Mouse (Mus musculus): ENCODE results near the gene Slx1b. TPM values are rescaled to one million over a fixed set of nuclear protein-coding genes. Genes with fewer than 3 reads are reported as not detected.
"Not testable (repeated sequence)": the region's sequence is repeated elsewhere in the genome, so short reads cannot be mapped to it uniquely, and the experiment has no call there.

Slx1b gene
- polyA plus RNA-seq (2014; fragmentation: Nextera tagmentation; extraction: Ambion mirVana), result 10.2 and 10.3 TPM in 2 replicates

DNA sequence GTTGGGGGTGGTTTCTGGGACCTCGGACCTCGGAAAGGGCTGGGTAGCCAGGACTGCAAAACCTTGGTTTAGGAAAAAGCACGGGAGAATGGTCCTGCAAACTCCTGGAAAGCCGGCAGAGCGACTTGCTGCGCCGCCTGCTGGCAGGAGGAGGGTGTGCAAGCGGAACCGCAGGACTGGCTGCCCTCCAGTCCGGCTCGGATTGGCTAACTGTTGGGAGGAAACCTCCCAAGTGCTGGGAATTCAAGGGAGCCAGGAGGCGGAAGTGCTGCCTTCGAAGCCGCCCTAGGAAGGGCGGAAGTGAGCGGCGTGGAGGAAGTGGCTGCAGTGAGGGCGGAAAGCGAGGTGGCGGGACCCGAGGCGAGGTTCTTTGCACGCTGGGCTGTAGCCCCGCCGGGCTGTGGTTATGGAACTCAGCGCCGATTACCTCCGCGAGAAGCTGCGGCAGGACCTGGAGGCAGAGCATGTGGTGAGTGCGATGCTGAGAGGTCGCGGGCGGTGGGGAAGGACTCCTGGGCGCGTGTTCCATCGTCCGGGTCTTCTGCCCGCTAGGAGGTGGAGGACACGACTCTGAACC lies at the start of gene Slx1b:
TSS of gene Slx1b (minus strand) at position 154 of the 577 bp plus-strand sequence.
- no peaks in the 10 kb centered on the region for H3K9me3 ChIP-seq (ENCODE audit: control insufficient read depth, low read length)
- H3K4me1 ChIP-seq (ENCODE audit: control insufficient read depth, insufficient read depth, low read length), result peaks cover 12% of the 10 kb centered on the region
- H3K4me3 ChIP-seq (ENCODE audit: low read depth, low read length), result peak within 1 kb of the TSS; percentile 81
- peaks cover 4% of the 10 kb centered on the region; the same call in 1 of the 2 replicates for H3K36me3 ChIP-seq (ENCODE audit: control insufficient read depth, insufficient read depth, low read length)
- H3K27me3 ChIP-seq (ENCODE audit: control insufficient read depth, insufficient read depth, low read length), result no peaks in the 10 kb centered on the region
- H3K4me2 ChIP-seq, result peak within 1 kb of the TSS; percentile 71
- H3K27ac ChIP-seq (ENCODE audit: low read depth, low read length), result peak within 1 kb of the TSS; percentile 73
- DNase-seq (ENCODE audit: low spot score, missing footprints) (peak; percentile 99), ATAC-seq (ENCODE audit: low FRiP score) (peak; percentile 94)
- H3K9ac ChIP-seq (ENCODE audit: low read length), result peak within 1 kb of the TSS; percentile 67
- WGBS, result under 1% methylated on average over 40 of the region's 40 CpGs

DNA sequence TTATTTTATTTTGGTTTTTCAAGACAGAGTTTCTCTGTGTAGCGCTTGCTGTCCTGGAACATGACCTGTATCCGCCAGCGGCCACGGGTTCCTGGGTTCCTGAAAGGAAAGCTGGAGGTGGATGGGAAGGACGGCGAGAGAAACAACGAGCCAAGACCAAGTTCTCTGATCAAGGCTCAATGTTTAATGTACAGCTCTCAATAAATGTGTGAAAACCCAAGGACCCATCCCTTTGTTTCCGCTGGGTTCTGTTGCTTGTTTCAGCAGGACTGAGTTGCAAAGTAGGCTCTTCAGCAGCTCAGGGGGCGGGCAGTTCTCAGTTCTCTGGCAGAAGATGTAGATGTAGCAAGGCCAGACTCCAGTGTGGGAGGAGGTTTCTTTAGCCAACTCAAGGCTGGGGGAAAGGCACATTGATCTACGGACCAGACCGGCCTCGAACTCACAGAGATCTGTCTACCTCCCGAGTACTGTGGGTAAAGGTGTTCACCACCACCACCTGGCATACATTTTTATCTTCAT lies 46.4 kb upstream of the Slx1b start:
- H3K9me3 ChIP-seq (ENCODE audit: control insufficient read depth, low read length), result no peaks in the 10 kb centered on the region

DNA sequence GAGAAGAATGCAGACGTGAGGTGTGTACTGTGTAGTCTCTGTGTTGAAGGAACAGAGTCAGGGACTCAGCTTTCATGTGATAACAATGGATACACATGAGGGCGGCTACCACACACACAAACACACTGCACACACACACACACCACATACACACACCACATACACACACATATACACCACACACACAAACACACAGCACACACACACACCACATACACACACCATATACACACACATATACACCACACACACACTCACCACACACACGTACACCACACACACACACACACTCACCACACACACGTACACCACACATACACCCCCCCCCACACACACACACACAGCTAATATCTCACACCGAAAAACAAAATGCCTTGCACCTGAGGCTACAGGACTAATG lies 45.9 kb upstream of the Slx1b start:
- Histone ChIP-seq H3K4me1 (ENCODE audit: control insufficient read depth, insufficient read depth, low read length) (no peaks in the 10 kb centered on the region), H3K27ac (ENCODE audit: low read depth, low read length) (no peak overlapping the region), H3K27me3 (ENCODE audit: control insufficient read depth, insufficient read depth, low read length) (no peaks in the 10 kb centered on the region), H3K9ac (ENCODE audit: low read length) (no peak overlapping the region), H3K36me3 (ENCODE audit: control insufficient read depth, insufficient read depth, low read length) (no peaks in the 10 kb centered on the region), H3K9me3 (ENCODE audit: control insufficient read depth, low read length) (no peaks in the 10 kb centered on the region), H3K4me3 (ENCODE audit: low read depth, low read length) (no peak overlapping the region), H3K4me2 (no peak overlapping the region)
- WGBS, result 89% methylated on average over 5 of the region's 5 CpGs
- ATAC-seq (ENCODE audit: low FRiP score) (no peak), DNase-seq (ENCODE audit: low spot score, missing footprints) (no peak)

More for the DNA sequence above, 46.4 kb upstream of the Slx1b start:
- DNase-seq (ENCODE audit: low spot score, missing footprints) (no peak), ATAC-seq (ENCODE audit: low FRiP score) (no peak)
- H3K4me1 ChIP-seq (ENCODE audit: control insufficient read depth, insufficient read depth, low read length), result no peaks in the 10 kb centered on the region
- no peaks in the 10 kb centered on the region for H3K27me3 ChIP-seq (ENCODE audit: control insufficient read depth, insufficient read depth, low read length)
- H3K27ac ChIP-seq (ENCODE audit: low read depth, low read length), result no peak overlapping the region
- no peak overlapping the region for H3K9ac ChIP-seq (ENCODE audit: low read length)
- no peak overlapping the region for H3K4me3 ChIP-seq (ENCODE audit: low read depth, low read length)
- H3K4me2 ChIP-seq, result no peak overlapping the region
- 90% methylated on average over 13 of the region's 13 CpGs for WGBS
- no peaks in the 10 kb centered on the region for H3K36me3 ChIP-seq (ENCODE audit: control insufficient read depth, insufficient read depth, low read length)

DNA sequence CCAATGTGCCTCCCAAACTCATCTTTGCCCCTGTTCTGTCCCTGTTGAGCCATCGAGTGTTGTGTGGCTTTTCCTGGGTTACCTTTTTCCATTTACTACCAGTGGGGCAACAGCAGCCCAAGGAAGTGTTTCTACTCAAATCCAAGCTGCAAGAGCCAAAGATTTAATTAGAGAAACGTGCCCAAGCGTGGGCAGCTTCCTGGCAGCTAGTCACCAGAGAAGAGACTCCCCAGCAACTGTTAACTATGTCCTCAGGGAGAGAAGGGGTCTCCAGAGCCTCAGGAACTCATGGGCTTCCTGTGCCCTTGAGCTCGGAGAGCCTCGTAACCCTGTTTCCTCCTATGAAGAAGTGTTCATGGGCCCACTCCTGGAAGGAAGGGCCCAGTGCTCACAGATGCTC lies 45.4 kb upstream of the Slx1b start:
- Histone ChIP-seq H3K4me3 (ENCODE audit: low read depth, low read length) (no peak overlapping the region), H3K9me3 (ENCODE audit: control insufficient read depth, low read length) (no peaks in the 10 kb centered on the region), H3K4me2 (no peak overlapping the region), H3K36me3 (ENCODE audit: control insufficient read depth, insufficient read depth, low read length) (no peaks in the 10 kb centered on the region), H3K27ac (ENCODE audit: low read depth, low read length) (no peak overlapping the region), H3K9ac (ENCODE audit: low read length) (no peak overlapping the region), H3K27me3 (ENCODE audit: control insufficient read depth, insufficient read depth, low read length) (no peaks in the 10 kb centered on the region), H3K4me1 (ENCODE audit: control insufficient read depth, insufficient read depth, low read length) (no peaks in the 10 kb centered on the region)
- ATAC-seq (ENCODE audit: low FRiP score) (no peak), DNase-seq (ENCODE audit: low spot score, missing footprints) (no peak)
- 85% methylated on average over 5 of the region's 5 CpGs for WGBS

DNA sequence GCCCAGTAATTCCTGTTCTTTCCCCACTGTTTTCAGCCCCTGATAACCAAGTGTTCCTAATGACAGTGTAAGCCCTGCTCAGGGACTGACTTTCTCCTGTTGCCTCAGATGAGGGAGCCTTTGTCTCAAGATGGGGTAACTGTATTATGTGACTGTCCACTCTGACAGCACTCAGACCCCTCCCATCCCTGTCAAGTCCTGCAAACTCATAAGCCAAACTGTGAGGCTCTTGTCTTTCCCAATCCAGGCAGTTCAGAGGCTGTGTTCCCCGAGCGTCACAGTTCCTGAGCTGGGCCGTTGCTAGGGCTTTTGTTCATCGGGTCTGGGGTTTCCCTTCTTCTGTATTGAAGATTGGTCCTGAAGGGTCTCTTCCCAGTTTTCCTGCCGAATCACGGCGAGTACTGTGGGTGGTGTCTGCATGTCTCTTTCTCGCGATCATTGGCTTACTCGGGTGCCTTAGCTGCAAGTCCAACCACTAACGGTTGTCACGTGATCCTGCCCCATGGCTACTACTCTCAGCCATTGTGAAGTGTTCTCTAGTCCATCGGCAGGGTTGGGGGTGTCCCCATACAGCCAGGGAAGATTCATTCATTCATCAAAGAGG lies 44.6 kb upstream of the Slx1b start:
- Histone ChIP-seq H3K4me3 (ENCODE audit: low read depth, low read length) (no peak overlapping the region), H3K4me1 (ENCODE audit: control insufficient read depth, insufficient read depth, low read length) (no peaks in the 10 kb centered on the region), H3K9ac (ENCODE audit: low read length) (no peak overlapping the region), H3K36me3 (ENCODE audit: control insufficient read depth, insufficient read depth, low read length) (no peaks in the 10 kb centered on the region), H3K4me2 (no peak overlapping the region), H3K27me3 (ENCODE audit: control insufficient read depth, insufficient read depth, low read length) (no peaks in the 10 kb centered on the region), H3K9me3 (ENCODE audit: control insufficient read depth, low read length) (no peaks in the 10 kb centered on the region), H3K27ac (ENCODE audit: low read depth, low read length) (no peak overlapping the region)
- ATAC-seq (ENCODE audit: low FRiP score) (no peak), DNase-seq (ENCODE audit: low spot score, missing footprints) (no peak)
- WGBS, result 79% methylated on average over 13 of the region's 13 CpGs

DNA sequence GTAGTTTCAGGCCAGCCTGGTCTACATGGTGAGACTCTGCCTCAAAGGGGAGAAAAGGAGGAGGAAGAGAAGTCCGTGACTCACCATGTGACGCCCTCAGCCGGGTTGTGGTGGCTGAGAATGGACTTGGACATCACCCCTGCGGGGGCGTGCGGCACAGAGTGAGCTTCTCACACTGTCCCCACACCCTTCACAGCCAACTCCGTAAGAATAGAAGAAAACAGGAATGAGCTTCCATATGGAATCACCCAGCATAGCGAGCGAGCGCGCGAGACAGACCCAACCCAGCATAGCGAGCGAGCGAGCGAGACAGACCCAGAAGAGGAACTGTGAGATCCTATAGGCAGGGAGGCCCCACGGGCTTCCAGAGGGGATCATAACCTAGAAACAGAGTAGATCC lies 44.0 kb upstream of the Slx1b start:
- no peaks in the 10 kb centered on the region for H3K4me1 ChIP-seq (ENCODE audit: control insufficient read depth, insufficient read depth, low read length)
- DNase-seq (ENCODE audit: low spot score, missing footprints), result no peak
- no peaks in the 10 kb centered on the region for H3K27me3 ChIP-seq (ENCODE audit: control insufficient read depth, insufficient read depth, low read length)
- no peak overlapping the region for H3K4me3 ChIP-seq (ENCODE audit: low read depth, low read length)
- no peak overlapping the region for H3K4me2 ChIP-seq
- ATAC-seq (ENCODE audit: low FRiP score), result no peak
- H3K36me3 ChIP-seq (ENCODE audit: control insufficient read depth, insufficient read depth, low read length), result no peaks in the 10 kb centered on the region
- H3K9me3 ChIP-seq (ENCODE audit: control insufficient read depth, low read length), result no peaks in the 10 kb centered on the region
- H3K9ac ChIP-seq (ENCODE audit: low read length), result no peak overlapping the region
- 85% methylated on average over 17 of the region's 17 CpGs for WGBS
- no peak overlapping the region for H3K27ac ChIP-seq (ENCODE audit: low read depth, low read length)

DNA sequence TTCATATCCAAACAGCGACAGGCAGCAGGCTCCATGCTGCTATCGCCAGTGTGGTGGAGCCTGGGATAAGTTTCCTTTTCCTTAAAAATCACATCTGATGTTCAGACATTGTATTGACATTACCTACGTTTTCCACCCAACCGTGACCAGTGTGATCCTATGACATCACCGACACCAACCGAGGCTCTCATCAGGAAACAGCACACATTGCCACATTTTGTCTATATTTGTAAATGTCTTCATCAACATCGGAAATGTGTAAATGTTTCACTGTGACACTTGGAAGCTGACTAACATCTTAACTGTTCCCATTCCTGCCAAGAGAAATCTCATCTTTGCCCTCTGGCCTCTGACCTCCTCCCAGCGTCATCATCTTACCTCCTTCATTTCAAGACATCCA lies 40.5 kb upstream of the Slx1b start:
- no peak for DNase-seq (ENCODE audit: low spot score, missing footprints)
- ATAC-seq (ENCODE audit: low FRiP score), result no peak
- Histone ChIP-seq H3K4me1 (ENCODE audit: control insufficient read depth, insufficient read depth, low read length) (no peaks in the 10 kb centered on the region), H3K36me3 (ENCODE audit: control insufficient read depth, insufficient read depth, low read length) (no peaks in the 10 kb centered on the region), H3K27me3 (ENCODE audit: control insufficient read depth, insufficient read depth, low read length) (no peaks in the 10 kb centered on the region), H3K4me3 (ENCODE audit: low read depth, low read length) (no peak overlapping the region), H3K4me2 (no peak overlapping the region), H3K27ac (ENCODE audit: low read depth, low read length) (no peak overlapping the region), H3K9ac (ENCODE audit: low read length) (no peak overlapping the region), H3K9me3 (ENCODE audit: control insufficient read depth, low read length) (no peaks in the 10 kb centered on the region)
- WGBS, result 82% methylated on average over 8 of the region's 8 CpGs

DNA sequence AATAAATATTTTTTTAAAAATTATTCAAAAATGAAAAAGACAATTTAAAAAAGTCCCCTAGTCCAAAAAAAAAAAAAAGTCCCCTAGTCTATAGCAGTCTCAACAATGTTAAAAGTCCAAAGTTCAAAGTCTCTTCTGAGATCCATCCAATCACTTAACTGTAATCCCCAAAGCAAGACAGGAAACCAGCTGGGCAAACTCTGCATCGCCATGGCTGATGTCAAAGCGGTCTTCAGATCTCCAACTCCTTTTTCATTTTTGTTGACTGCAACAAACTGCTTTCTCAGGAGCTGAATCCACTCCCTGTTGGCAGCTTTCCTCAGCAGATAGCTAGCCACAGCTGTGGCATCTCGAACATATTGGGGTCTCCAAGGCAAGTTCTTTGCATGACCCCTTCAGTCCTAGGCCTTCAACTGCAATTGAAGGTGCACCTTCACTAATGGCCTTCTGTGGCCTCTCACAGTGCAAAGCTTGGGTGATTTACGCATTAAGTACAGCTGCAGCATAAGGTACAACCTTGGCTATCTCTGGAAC lies 34.7 kb upstream of the Slx1b start:
- not testable (repeated sequence) for H3K27me3 ChIP-seq (ENCODE audit: control insufficient read depth, insufficient read depth, low read length); H3K9me3 ChIP-seq (ENCODE audit: control insufficient read depth, low read length); H3K9ac ChIP-seq (ENCODE audit: low read length); H3K4me3 ChIP-seq (ENCODE audit: low read depth, low read length); DNase-seq (ENCODE audit: low spot score, missing footprints); H3K4me2 ChIP-seq; H3K36me3 ChIP-seq (ENCODE audit: control insufficient read depth, insufficient read depth, low read length); H3K4me1 ChIP-seq (ENCODE audit: control insufficient read depth, insufficient read depth, low read length); ATAC-seq (ENCODE audit: low FRiP score); H3K27ac ChIP-seq (ENCODE audit: low read depth, low read length)
- WGBS, result 83% methylated on average over 4 of the region's 4 CpGs

DNA sequence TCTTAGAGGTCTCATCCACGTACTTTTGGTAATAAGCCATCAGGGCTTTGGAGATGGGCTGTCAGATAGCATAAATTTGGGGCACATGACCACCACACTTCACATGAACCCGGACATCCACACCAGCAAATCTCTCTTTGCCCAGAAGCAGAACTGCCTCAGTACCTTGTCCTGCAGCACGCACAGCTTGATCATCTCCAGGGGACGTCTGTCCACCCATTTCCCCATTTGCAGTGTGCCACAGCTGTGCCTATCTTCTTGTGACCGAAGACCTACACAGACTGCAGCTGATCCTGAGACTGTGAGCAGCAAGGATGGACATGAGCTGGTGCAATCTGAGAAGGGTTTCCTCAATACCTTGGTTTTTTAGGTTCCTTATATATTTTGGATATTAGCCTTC lies 30.1 kb upstream of the Slx1b start:
- WGBS, result 86% methylated on average over 5 of the region's 5 CpGs
- no peaks in the 10 kb centered on the region for H3K36me3 ChIP-seq (ENCODE audit: control insufficient read depth, insufficient read depth, low read length)
- ATAC-seq (ENCODE audit: low FRiP score) (no peak), DNase-seq (ENCODE audit: low spot score, missing footprints) (no peak)
- H3K4me1 ChIP-seq (ENCODE audit: control insufficient read depth, insufficient read depth, low read length), result no peaks in the 10 kb centered on the region
- H3K27me3 ChIP-seq (ENCODE audit: control insufficient read depth, insufficient read depth, low read length), result no peaks in the 10 kb centered on the region
- no peak overlapping the region for H3K4me3 ChIP-seq (ENCODE audit: low read depth, low read length)
- H3K4me2 ChIP-seq, result no peak overlapping the region
- no peak overlapping the region for H3K9ac ChIP-seq (ENCODE audit: low read length)
- H3K9me3 ChIP-seq (ENCODE audit: control insufficient read depth, low read length), result no peaks in the 10 kb centered on the region
- no peak overlapping the region for H3K27ac ChIP-seq (ENCODE audit: low read depth, low read length)
